Mouse (Mus musculus): ENCODE measurements around the gene Vmn1r166. TPM values are rescaled to one million over a fixed set of nuclear protein-coding genes. Genes with fewer than 3 reads are reported as not detected.

The Vmn1r166 gene
- not detected in 4 replicates for total RNA-seq (2023)

GRCm38 (mm10) chr7:23251582-23251981, at the start of gene Vmn1r166:
Vmn1r166 (minus strand) TSS chr7:23251682.

GRCm38 (mm10) chr7:23300892-23301291, 49.4 kb upstream of the Vmn1r166 start, which contains the start of gene Nlrp4e:
Nlrp4e (plus strand) TSS chr7:23301192.

GRCm38 (mm10) chr7:23278800-23279199, 27.3 kb upstream of the Vmn1r166 start, which contains the start of gene Gm6902:
Gm6902 (minus strand) TSS chr7:23278900.

GRCm38 (mm10) chr7:23217032-23217431, 34.5 kb downstream of the Vmn1r166 start, which contains the start of gene Vmn1r165:
Vmn1r165 (plus strand) TSS chr7:23217332.

Other genes starting within 250 kb of the Vmn1r166 start
- gene Gm4216, start 231.8 kb downstream of the Vmn1r166 start, total RNA-seq (2023) = not detected in 4 replicates
- gene Vmn1r163, start 196.1 kb downstream of the Vmn1r166 start, total RNA-seq (2023) = not detected in 4 replicates
- gene Gm8720, start 184.2 kb downstream of the Vmn1r166 start, total RNA-seq (2023) = not detected in 4 replicates
- gene Gm10662, start 107.2 kb downstream of the Vmn1r166 start, total RNA-seq (2023) = not detected in 4 replicates
- gene Vmn1r165, start 34.4 kb downstream of the Vmn1r166 start, total RNA-seq (2023) = not detected in 4 replicates
- gene Gm6902, start 27.2 kb upstream of the Vmn1r166 start, total RNA-seq (2023) = not detected in 4 replicates
- gene Nlrp4e, start 49.5 kb upstream of the Vmn1r166 start, total RNA-seq (2023) = not detected in 4 replicates
- not detected in 4 replicates for gene Nlrp5, start 134.2 kb upstream of the Vmn1r166 start, total RNA-seq (2023)

All from B cell, adult 62 days (primary cell).